Mouse (Mus musculus) Muller cell, postnatal 12 days (primary cell): ENCODE measurements around the gene Cela1.

Experiments
- DNase-seq: peaks from one replicate; pipeline ENCODE4 v3.0.0-alpha.2; 2015; ENCODE audit errors: inconsistent ontology term

Gene Cela1

GRCm38 (mm10) chr15:100705376-100705775 is 17.7 kb upstream of the Cela1 start:
- DNase-seq = no peak

DNA sequence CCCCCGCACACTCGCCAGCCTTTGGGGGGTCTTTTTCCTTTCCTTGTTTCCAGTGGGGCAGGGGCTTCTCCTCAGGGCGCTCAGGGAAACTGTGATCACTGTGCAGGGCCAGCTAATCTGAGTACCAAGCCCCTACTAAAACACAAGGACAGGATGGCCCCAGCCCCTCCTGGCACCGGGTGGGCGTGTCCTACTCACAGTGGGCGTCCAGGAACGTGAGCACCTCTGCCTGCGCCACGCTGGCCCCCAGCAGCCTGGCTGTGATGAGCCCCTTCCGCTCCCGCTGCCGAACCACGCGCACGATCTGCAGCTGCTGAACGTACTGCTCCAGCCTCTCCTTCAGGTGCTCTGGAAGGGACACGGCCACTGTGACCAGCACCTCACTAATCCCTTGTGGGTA is 16.2 kb upstream of the Cela1 start:
- no peak for DNase-seq

GRCm38 (mm10) chr15:100701856-100702255 is 14.1 kb upstream of the Cela1 start:
- no peak for DNase-seq

DNA sequence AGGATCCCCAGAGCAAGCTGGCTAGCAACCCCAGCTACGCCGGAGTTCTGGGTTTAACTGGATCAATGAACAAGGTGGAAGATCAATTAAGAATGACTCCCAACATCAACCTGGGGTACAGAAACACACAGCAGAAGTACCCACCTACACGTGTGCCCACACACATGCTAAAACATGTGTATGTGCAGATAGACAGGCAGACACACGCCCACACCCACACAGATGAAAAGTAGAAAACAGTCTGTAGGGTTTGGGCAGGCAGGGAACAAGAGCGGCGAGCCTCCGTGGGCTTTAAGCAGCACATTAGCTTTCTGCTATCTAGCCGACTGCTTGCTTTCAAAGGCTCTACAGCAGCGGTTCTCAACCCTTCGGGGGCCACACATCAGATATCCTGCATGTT is 13.4 kb upstream of the Cela1 start:
- DNase-seq = no peak

GRCm38 (mm10) chr15:100700424-100700823 is 12.7 kb upstream of the Cela1 start:
- no peak for DNase-seq

DNA sequence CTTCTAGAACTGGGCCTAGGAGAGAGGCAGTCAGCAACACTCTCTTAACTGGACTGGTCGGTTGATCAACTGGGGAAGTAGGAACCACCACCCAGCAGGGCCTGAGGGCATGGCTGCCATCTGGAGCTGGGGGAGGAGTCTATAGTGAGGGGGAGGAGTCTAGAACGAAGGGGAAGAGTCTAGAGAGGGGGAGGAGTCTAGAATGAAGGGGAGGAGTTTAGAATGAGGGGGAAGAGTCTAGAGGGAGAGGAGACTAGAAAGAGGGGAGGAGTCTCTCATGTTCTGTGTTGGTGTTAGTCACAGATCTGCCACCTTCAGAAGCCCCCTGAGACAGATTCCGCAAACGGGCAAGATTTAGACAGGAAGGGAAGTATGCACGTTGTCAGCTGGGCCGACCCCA is 11.7 kb upstream of the Cela1 start:
- DNase-seq = no peak

- DNase-seq = no peak
Measured at GRCm38 (mm10) chr15:100698078-100698477, 10.4 kb upstream of the Cela1 start.

- no peak for DNase-seq
Measured at GRCm38 (mm10) chr15:100694406-100694805, 6.7 kb upstream of the Cela1 start.

DNA sequence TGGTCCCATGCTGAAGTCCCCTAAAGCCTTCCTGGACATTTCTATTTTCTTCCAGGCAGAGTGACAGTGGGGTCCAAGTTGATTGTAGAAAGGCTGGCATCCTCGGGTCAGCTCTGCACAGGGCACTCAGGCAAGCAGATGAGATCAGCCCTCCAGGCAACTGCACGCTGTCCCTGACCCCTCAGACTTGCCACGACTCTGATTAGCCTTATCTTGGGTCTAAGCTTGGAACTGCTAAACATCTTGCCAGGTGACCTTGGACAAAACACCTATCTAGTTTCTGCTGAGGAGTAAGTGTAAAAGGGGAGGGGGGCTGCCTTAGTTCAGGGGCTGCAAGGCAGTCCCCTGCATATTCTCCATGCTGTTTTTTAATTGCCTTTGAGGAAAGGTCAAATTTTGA is 4.3 kb upstream of the Cela1 start:
- DNase-seq = no peak

GRCm38 (mm10) chr15:100686989-100687388 is 732 bp downstream of the Cela1 start:
- DNase-seq = peak; percentile 85

GRCm38 (mm10) chr15:100686434-100686833 is 1.3 kb downstream of the Cela1 start:
- DNase-seq = peak; percentile 72

DNA sequence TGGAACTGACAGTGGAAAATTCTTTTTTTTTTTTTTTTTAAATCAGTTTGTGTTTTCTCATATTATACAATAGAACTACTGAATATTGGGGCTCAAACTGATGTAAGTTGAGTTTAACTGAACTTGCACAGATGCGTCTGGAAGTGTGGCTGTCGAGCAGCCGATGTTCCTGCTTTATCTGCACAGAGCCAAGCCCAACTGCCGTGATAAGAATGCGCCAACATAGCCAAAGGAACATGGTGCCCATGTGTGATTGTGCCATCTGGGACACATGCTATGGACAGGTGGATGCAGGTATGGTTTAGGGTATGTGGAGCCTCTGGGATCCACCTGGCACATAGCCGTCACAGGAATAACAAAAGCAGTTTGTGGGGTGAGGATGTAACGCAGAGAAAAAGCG is 1.9 kb downstream of the Cela1 start:
- DNase-seq = no peak

DNA sequence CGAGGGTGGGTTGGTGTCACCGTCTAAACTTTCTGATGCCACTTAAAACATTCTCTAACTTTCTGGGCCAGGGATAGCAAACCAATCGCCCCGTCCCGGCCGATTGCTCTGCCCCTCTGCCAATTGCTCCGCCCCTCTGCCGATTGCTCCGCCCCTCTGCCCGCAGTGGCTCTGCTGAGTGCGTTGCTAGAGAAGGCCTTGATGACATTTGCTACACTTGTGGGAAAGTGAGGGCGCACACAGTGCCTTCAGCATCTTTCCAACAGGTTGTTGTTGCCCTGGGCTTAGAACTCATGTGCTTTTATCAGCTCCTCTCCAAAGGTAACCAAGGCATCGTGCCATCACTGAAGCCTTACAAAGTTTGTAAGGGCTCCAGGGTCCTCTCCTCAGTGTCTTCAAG is 2.5 kb downstream of the Cela1 start:
- no peak for DNase-seq

GRCm38 (mm10) chr15:100684450-100684849 is 3.3 kb downstream of the Cela1 start:
- DNase-seq = no peak

DNA sequence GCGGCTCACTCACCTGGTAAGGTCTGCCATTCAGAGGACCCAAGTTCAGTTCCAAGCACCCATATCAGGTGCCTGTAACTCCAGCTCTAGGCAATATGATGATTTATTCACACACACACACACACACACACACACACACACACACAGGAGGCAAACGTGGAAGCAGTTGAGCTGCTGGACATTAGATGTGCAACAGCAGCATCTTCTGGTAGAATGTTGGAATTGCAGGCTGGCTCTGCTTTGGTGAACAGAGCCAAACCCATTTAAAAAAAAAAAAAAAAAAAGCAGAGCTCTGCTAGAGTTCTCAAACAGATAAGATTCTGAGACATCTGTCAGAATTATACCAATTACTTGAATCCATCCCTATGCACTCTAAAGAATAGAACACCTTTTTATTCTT is 4.7 kb downstream of the Cela1 start:
- peak; percentile 58 for DNase-seq

DNA sequence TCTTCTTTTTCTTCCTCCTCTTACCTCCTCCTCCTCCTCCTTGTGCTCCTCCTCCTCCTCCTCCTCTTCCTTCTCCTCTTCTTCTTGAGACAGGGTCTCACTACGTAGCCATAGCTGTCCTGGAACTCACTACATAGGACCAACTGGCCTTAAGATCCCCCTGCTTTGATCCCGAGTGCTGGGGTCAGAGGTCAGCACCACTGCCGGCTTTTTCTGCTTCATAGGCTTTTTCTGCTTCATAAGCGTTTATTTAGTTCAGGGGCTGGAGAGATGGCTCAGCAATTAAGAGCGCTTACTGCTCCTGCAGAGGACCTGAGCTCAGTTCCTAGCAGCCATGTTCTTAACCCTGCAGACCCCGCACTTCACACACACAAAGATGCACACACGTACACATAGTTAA is 6.0 kb downstream of the Cela1 start:
- no peak for DNase-seq

GRCm38 (mm10) chr15:100680381-100680780 is 7.3 kb downstream of the Cela1 start:
- DNase-seq = no peak

DNA sequence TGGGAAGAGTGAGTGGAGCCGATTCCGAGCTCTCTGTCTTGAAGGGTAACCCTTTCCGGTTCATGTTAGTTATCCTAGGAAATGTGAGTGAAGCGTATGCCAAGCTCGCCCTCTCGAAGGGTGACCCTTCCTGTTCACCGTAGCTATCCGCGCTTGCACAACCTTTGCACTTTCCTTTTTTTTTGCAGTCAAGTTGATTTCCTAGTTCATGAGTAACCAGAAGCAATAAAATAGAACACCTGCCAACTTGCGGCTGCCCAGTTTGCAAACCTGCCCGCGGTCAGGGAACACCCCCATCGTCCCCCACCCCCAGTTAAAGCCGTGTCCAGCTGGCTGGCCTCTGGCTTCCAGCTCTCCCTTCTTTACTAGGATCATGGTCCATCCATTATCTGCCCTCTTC is 8.7 kb downstream of the Cela1 start:
- DNase-seq = no peak

DNA sequence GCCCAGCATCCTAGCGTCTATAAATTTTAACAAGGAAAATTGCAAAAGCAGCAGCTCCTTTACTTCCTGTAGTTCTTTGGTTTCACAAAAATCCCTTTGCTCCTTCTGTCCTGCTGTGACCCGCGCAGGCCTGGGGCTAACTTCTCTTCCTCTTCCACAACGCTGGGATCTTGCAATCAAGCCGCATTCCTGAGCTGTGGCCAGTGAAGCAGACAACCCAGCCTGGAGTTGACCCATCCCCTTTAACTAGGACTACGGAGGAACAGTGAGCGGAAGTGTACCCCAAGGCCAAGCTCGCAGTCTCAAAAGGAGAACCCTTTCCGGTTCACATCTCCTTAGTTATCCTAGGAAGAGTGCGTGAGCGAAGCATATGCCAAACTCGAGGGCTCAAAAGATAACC is 9.1 kb downstream of the Cela1 start:
- peak; percentile 32 for DNase-seq

GRCm38 (mm10) chr15:100677675-100678074 is 10.0 kb downstream of the Cela1 start:
- DNase-seq = no peak

DNA sequence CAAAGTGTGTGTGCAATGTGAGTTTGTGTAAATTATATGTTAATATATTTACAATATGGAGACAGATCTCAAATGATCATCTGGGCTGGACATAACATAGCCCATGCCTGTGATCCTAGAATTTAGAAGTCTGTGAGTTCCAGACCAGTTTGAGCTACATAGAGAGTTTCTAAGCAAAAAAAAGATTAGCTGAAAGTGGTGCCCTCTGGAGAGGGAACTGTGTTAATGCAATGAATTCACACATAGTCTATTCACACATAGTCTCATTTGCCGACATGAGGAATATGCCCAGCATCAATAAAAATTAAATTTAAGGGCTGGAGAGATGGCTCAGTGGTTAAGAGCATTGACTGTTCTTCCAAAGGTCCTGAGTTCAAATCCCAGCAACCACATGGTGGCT is 11.2 kb downstream of the Cela1 start:
- DNase-seq = no peak

GRCm38 (mm10) chr15:100675486-100675885 is 12.2 kb downstream of the Cela1 start:
- DNase-seq = no peak

- DNase-seq = no peak
Measured at GRCm38 (mm10) chr15:100674566-100674965, 13.2 kb downstream of the Cela1 start.

DNA sequence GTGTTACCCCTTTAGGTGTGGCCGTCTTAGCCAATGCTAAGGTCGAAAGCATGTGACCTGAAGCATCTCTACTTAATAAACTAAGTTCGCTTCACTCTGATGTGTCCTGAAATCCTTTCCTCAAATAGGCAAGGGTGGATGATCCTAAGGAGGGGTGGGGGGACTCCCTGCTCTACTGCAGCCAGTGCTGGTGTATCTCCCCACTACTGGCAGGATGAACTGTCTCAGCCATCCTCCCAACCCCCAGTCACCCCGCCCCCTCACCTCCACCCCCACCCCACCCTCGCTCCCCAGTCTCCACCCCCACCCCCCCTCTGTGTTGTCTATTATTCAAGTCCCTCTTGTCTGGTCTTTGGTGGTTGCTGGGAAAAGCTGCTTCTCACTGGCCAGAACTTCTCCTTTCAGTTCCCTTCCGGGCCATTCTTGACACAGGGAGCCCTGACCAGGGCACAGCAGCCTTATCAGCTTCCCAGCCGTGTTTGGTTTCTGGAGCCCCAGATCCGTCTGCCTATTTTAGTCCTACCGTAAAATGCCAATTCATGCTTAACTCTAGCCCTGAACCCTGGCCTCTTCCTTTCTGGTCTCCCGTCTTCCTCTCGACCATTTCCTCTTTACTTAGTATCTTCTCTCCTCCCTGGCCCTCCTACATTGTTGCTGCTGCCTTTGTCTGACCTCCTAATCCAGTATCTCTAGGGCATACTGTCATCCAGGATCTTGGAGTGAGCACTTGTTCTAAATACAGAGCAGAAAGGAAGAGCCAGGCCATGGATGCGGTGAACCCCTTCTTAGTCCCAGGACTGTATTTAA is 13.9 kb downstream of the Cela1 start:
- no peak for DNase-seq
